20 mouse cellular contexts compared by ENCODE assay signal in the genomic region with DNA sequence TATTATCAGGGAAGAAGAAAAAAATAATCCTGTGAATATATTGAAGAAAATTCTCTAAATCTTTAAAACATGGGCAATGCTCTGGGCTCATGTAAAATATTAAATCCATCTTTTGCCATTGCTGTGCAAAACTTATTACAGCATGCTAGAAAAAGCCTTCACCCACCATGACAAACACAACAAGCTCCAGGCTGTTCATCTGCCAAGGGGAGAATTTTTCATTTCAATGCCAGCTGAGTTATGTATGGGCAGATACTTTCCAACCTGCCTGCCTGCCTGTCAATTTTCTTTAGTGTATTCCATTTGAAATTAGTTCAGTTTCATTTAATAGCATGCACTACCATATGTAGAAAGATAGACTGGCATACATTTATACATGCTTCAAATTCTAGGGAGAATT.
"Had no signal": no experiment of that assay in that cellular context is flagged by ENCODE, and none has a peak within 500 bp of the region (broad histone marks: within the 10 kb centered on the region; RNA-seq: fewer than 3 reads in every experiment).

No protein-coding gene starts in this region.

- H3K27me3 ChIP-seq: limb, embryonic 13.5 days; liver, embryonic 12.5 days; liver, embryonic 15.5 days; lung, embryonic 15.5 days; megakaryocyte, embryonic 14.5 days; neural tube, embryonic 12.5 days; neural tube, embryonic 15.5 days had no signal

- H3K4me2 ChIP-seq: limb, embryonic 13.5 days; liver, embryonic 12.5 days; liver, embryonic 15.5 days; lung, embryonic 15.5 days; midbrain, embryonic 11.5 days; neural tube, embryonic 12.5 days; neural tube, embryonic 15.5 days had no signal

- H3K9ac ChIP-seq: limb, embryonic 13.5 days; liver, embryonic 12.5 days; liver, embryonic 15.5 days; lung, embryonic 15.5 days; neural tube, embryonic 12.5 days; neural tube, embryonic 15.5 days had no signal

- ATAC-seq: liver, embryonic 12.5 days had no signal

- H3K27ac ChIP-seq: kidney, postnatal 0 days; layer of hippocampus, adult 2 months; limb, embryonic 10.5 days; limb, embryonic 13.5 days; liver, embryonic 12.5 days; liver, embryonic 15.5 days; lung, embryonic 15.5 days; neural tube, embryonic 12.5 days; neural tube, embryonic 15.5 days had no signal

- DNase-seq: kidney, postnatal 25 days; layer of hippocampus, adult 9-11 months; liver; lung, adult 18-20 months; lung, postnatal 10 days; lung, postnatal 36 days; midbrain, embryonic 14.5 days; thymus, adult 18-20 months; thymus, postnatal 36 days had no signal

- H3K4me1 ChIP-seq: limb, embryonic 10.5 days; limb, embryonic 13.5 days; liver, embryonic 12.5 days; liver, embryonic 15.5 days; lung, embryonic 15.5 days; megakaryocyte, embryonic 14.5 days; neural tube, embryonic 12.5 days; neural tube, embryonic 15.5 days had no signal

- H3K4me3 ChIP-seq: layer of hippocampus, adult 2 months; limb, embryonic 10.5 days; limb, embryonic 13.5 days; liver, embryonic 12.5 days; liver, embryonic 15.5 days; lung, embryonic 15.5 days; megakaryocyte, embryonic 14.5 days; neural tube, embryonic 12.5 days; neural tube, embryonic 15.5 days had no signal

- H3K36me3 ChIP-seq: limb, embryonic 10.5 days; limb, embryonic 13.5 days; liver, embryonic 12.5 days; liver, embryonic 15.5 days; lung, embryonic 15.5 days; neural tube, embryonic 12.5 days; neural tube, embryonic 15.5 days had no signal

- H3K9me3 ChIP-seq: limb, embryonic 10.5 days; limb, embryonic 13.5 days; liver, embryonic 12.5 days; liver, embryonic 15.5 days; lung, embryonic 15.5 days; megakaryocyte, embryonic 14.5 days; neural tube, embryonic 12.5 days; neural tube, embryonic 15.5 days had no signal
